Mouse (Mus musculus): Measurements from ENCODE around the gene Snx14. TPM values are rescaled to one million over a fixed set of nuclear protein-coding genes. Genes with fewer than 3 reads are reported as not detected.

Snx14 gene
- total RNA-seq, 2 experiments from 2014 or later, result 12.8 to 13.6 TPM

- DNase-seq (ENCODE audit: low spot score), result no peak
Measured at GRCm38 (mm10) chr9:88346857-88347256, 91.9 kb downstream of the Snx14 start.

GRCm38 (mm10) chr9:88344424-88344823, 94.3 kb downstream of the Snx14 start:
- DNase-seq (ENCODE audit: low spot score), result no peak

- no peak for DNase-seq (ENCODE audit: low spot score)
Measured at GRCm38 (mm10) chr9:88342701-88343100, 96.1 kb downstream of the Snx14 start.

- no peak for DNase-seq (ENCODE audit: low spot score)
Measured at GRCm38 (mm10) chr9:88342241-88342640, 96.5 kb downstream of the Snx14 start.

GRCm38 (mm10) chr9:88340819-88341218, 97.9 kb downstream of the Snx14 start:
- no peak for DNase-seq (ENCODE audit: low spot score)

- no peak for DNase-seq (ENCODE audit: low spot score)
Measured at GRCm38 (mm10) chr9:88335839-88336238, 102.9 kb downstream of the Snx14 start.

GRCm38 (mm10) chr9:88332447-88332846, 106.3 kb downstream of the Snx14 start:
- DNase-seq (ENCODE audit: low spot score), result no peak

GRCm38 (mm10) chr9:88330316-88330715, 108.4 kb downstream of the Snx14 start:
- no peak for DNase-seq (ENCODE audit: low spot score)

- DNase-seq (ENCODE audit: low spot score), result no peak
Measured at GRCm38 (mm10) chr9:88329166-88329748, 109.5 kb downstream of the Snx14 start.

- DNase-seq (ENCODE audit: low spot score), result no peak
Measured at GRCm38 (mm10) chr9:88328666-88329065, 110.1 kb downstream of the Snx14 start.

GRCm38 (mm10) chr9:88326930-88327901, 111.5 kb downstream of the Snx14 start, which contains the start of gene Nt5e:
TSS of gene Nt5e (plus strand) at chr9:88327197.
- peak; percentile 66 for DNase-seq (ENCODE audit: low spot score)

Other genes starting within 250 kb of the Snx14 start
- gene Nt5e, start 111.8 kb downstream of the Snx14 start, total RNA-seq (2021), result 1 to 10 TPM; 1.6 to 2.7 TPM
- gene Gm20537, start 17.7 kb upstream of the Snx14 start, total RNA-seq (2021), result not detected
- gene Syncrip, start 43.6 kb upstream of the Snx14 start, total RNA-seq (2021), result 10 to 100 TPM; 51.4 to 68.7 TPM
- 1 to 10 TPM; 8.4 to 9.5 TPM for gene Zfp949, start 109.1 kb upstream of the Snx14 start, total RNA-seq (2021)
- gene Trim43a, start 141.9 kb upstream of the Snx14 start, total RNA-seq (2021), result under 1 TPM; 0.12 to 0.30 TPM